Mouse (Mus musculus) cortical plate, adult 2 months (tissue): ENCODE measurements around the gene Tsc22d4.

Experiments used
- CTCF ChIP-seq: fragments of 200-500 bp; IDR thresholded peaks from 2 replicates; pipeline ENCODE4 v1.5.1; 2011; ENCODE audit warnings: mild to moderate bottlenecking, control low read depth, low read length; ENCODE audit not compliant: insufficient read depth; ENCODE audit errors: extremely low read depth
- POLR2A ChIP-seq: fragments of 200-500 bp; IDR thresholded peaks from 2 replicates; pipeline ENCODE4 v1.6.1; 2011; ENCODE audit warnings: mild to moderate bottlenecking, low read length, control low read depth; ENCODE audit not compliant: insufficient read depth; ENCODE audit errors: extremely low read depth

DNA sequence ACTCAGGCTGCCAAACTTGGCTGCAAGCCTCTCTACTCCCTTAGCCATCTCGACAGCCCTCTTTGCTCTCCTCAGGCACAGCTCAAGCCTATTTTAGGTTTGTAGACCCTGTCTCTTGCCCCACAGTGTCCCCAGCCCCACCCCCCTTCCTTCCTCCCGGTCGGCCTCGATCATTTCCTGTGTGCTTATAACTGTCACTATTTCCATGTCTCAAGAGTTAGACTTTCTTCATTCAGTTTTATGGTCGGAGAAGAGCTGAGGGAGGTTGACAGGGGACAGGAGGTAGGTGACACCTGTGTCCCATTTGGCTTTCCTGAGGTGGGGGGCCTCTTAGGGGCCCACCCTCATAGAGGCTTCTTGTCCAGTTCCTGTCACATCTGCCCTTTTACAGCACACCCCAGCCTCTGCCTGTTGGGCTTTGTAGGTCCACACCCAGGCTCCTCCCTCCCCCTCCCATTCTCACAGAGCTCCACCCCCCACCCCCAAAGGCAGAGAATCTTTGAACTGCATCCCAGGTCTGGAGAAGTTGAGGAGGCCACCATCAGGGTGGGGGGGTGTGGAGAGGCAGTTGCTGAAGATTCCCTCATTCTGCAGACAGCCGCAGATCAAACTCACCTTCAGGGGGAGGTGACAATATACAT lies 3.8 kb downstream of the Tsc22d4 start:
- TF ChIP-seq CTCF (no peak), POLR2A (no peak)
